Mouse (Mus musculus) bone marrow, adult 2 months (tissue): Measurements from ENCODE around the gene A330070K13Rik.

Source experiments
- CTCF ChIP-seq: fragments of 200-500 bp; IDR thresholded peaks from 2 replicates; pipeline ENCODE4 v1.5.1; 2011; ENCODE audit warnings: low read length, control low read depth; ENCODE audit not compliant: control insufficient read depth, insufficient read depth
- POLR2A ChIP-seq: fragments of 200-500 bp; IDR thresholded peaks from 2 replicates; pipeline ENCODE4 v1.6.1; 2011; ENCODE audit warnings: low read depth, mild to moderate bottlenecking, control low read depth, low read length, borderline replicate concordance; ENCODE audit not compliant: control insufficient read depth

DNA sequence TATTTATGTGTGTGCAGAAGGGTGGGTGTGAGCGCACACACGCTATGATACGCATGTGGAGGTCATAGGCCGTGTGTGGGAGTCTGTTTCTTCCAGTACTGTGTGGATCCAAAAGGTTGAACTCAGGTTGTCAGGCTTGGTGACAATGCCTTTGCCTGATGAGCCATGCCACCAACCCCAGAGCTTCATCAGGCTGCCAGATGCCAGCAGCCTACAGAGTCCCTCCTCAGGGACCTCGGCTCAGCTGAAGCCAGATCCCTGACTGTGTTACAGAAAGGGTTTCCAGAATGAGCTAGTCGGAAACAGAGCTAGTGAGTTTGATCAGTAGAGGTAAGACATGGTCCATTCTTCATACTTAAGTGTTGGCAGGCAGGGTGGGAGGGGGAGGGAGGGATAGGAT, 10.7 kb upstream of the A330070K13Rik start:
- TF ChIP-seq CTCF (no peak), POLR2A (no peak)
